Mouse (Mus musculus): ENCODE results near the gene Rps11. TPM values are rescaled to one million over a fixed set of nuclear protein-coding genes. Genes with fewer than 3 reads are reported as not detected.

Gene Rps11
- polyA plus RNA-seq, 1 experiment from 2014 or later, result 781 TPM

GRCm38 (mm10) chr7:45148534-45149098 is 24.4 kb upstream of the Rps11 start:
- Histone ChIP-seq H3K9ac (replicated peaks; ENCODE audit: low read depth, low read length) (no peak overlapping the region), H3K36me3 (ENCODE audit: control insufficient read depth, insufficient read depth, low read length) (no peaks in the 10 kb centered on the region; the same call in 1 of the 2 replicates), H3K4me2 (ENCODE audit: low read depth, low read length) (no peak overlapping the region), H3K27ac (ENCODE audit: low read depth, low read length) (no peak overlapping the region), H3K4me1 (ENCODE audit: control insufficient read depth, insufficient read depth, low read length) (no peaks in the 10 kb centered on the region; the same call in 1 of the 2 replicates), H3K4me3 (ENCODE audit: low read depth, low read length) (no peak overlapping the region), H3K9me3 (ENCODE audit: control insufficient read depth, low read length) (no peaks in the 10 kb centered on the region), H3K27me3 (ENCODE audit: control insufficient read depth, insufficient read depth, low read length) (no peaks in the 10 kb centered on the region)
- no peak for ATAC-seq (ENCODE audit: low read depth)
- WGBS, result 58% methylated on average over 4 of the region's 4 CpGs

- Histone ChIP-seq H3K4me1 (ENCODE audit: control insufficient read depth, insufficient read depth, low read length) (no peaks in the 10 kb centered on the region), H3K27me3 (ENCODE audit: control insufficient read depth, insufficient read depth, low read length) (no peaks in the 10 kb centered on the region), H3K4me2 (ENCODE audit: low read depth, low read length) (no peak overlapping the region), H3K4me3 (ENCODE audit: low read depth, low read length) (no peak overlapping the region), H3K36me3 (ENCODE audit: control insufficient read depth, insufficient read depth, low read length) (no peaks in the 10 kb centered on the region; the same call in 1 of the 2 replicates), H3K9ac (replicated peaks; ENCODE audit: low read depth, low read length) (no peak overlapping the region), H3K27ac (ENCODE audit: low read depth, low read length) (no peak overlapping the region), H3K9me3 (ENCODE audit: control insufficient read depth, low read length) (no peaks in the 10 kb centered on the region)
- no peak for ATAC-seq (ENCODE audit: low read depth)
- 86% methylated on average over 11 of the region's 11 CpGs for WGBS
Measured at GRCm38 (mm10) chr7:45147899-45148298, 23.7 kb upstream of the Rps11 start.

DNA sequence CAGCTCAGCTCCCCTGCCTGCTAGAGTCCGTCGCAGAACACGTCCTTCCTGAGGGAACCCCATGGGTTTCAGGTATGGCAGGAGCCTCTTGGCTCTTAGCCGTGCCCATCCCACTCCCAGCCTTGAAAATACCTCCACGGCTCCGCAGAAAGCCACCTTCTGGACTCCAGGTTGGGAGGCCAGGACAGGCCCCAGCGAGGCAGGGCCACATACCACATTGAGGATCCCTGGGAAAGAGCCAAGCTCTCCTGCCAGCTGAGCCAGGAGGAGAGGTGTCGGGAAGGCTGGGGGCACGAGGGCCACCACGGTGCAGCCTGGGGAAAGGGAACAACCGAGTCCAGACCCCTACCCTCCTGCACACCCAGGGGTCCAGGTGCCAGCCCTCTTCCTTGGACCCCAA is 23.0 kb upstream of the Rps11 start:
- Histone ChIP-seq H3K9me3 (ENCODE audit: control insufficient read depth, low read length) (no peaks in the 10 kb centered on the region), H3K4me1 (ENCODE audit: control insufficient read depth, insufficient read depth, low read length) (no peaks in the 10 kb centered on the region), H3K27me3 (ENCODE audit: control insufficient read depth, insufficient read depth, low read length) (no peaks in the 10 kb centered on the region), H3K4me2 (ENCODE audit: low read depth, low read length) (no peak overlapping the region), H3K36me3 (ENCODE audit: control insufficient read depth, insufficient read depth, low read length) (no peaks in the 10 kb centered on the region; the same call in 1 of the 2 replicates), H3K27ac (ENCODE audit: low read depth, low read length) (no peak overlapping the region), H3K4me3 (ENCODE audit: low read depth, low read length) (no peak overlapping the region), H3K9ac (replicated peaks; ENCODE audit: low read depth, low read length) (no peak overlapping the region)
- no peak for ATAC-seq (ENCODE audit: low read depth)
- whole genome bisulfite sequencing, result 92% methylated on average over 11 of the region's 11 CpGs

DNA sequence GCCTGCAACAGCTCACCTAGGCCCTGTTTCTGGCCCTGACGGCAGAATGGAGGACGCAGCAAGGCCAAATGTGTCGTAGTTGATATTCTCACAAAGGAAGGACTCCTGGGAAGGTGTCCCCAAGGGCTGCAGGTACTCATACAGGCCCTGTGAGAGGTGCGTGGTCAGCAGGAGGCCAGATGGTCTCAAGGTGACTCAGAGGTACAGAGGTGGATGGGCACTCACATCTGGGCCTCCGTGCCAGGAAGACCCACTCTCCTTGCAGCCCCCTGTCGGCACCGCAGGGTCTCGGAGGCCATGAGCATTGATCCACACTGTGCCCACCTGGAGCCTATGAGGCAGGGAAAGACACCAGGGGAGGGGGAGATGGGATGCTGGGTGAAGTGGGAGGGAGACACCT is 21.2 kb upstream of the Rps11 start:
- Histone ChIP-seq H3K9ac (replicated peaks; ENCODE audit: low read depth, low read length) (no peak overlapping the region), H3K27me3 (ENCODE audit: control insufficient read depth, insufficient read depth, low read length) (no peaks in the 10 kb centered on the region), H3K27ac (ENCODE audit: low read depth, low read length) (no peak overlapping the region), H3K4me2 (ENCODE audit: low read depth, low read length) (no peak overlapping the region), H3K36me3 (ENCODE audit: control insufficient read depth, insufficient read depth, low read length) (no peaks in the 10 kb centered on the region; the same call in 1 of the 2 replicates), H3K9me3 (ENCODE audit: control insufficient read depth, low read length) (no peaks in the 10 kb centered on the region), H3K4me3 (ENCODE audit: low read depth, low read length) (no peak overlapping the region), H3K4me1 (ENCODE audit: control insufficient read depth, insufficient read depth, low read length) (no peaks in the 10 kb centered on the region)
- ATAC-seq (ENCODE audit: low read depth), result no peak
- WGBS, result 92% methylated on average over 8 of the region's 8 CpGs

GRCm38 (mm10) chr7:45144368-45145174 is 20.3 kb upstream of the Rps11 start:
- 85% methylated on average over 13 of the region's 13 CpGs for WGBS

DNA sequence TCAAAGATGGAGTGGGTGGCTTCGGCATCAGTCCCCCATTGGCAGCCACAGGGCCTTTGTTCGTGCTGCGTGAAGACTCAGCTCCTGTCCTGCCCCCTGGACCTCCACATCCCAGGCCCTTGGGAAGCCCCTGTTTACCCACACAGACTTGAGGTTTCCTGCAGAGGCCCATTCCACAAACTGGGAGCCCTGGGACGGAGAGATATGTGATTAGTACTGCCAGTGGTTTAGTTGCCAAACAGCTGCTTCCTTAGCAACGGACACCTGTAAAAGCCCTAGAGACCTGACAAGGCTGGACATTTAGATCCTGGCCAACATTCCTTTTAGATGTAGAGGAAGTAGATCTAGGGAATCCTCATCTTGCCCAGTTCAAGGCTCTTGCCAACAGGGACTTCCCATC is 17.7 kb upstream of the Rps11 start:
- Histone ChIP-seq H3K9me3 (ENCODE audit: control insufficient read depth, low read length) (no peaks in the 10 kb centered on the region), H3K27ac (ENCODE audit: low read depth, low read length) (no peak overlapping the region), H3K4me2 (ENCODE audit: low read depth, low read length) (no peak overlapping the region), H3K4me3 (ENCODE audit: low read depth, low read length) (no peak overlapping the region), H3K9ac (replicated peaks; ENCODE audit: low read depth, low read length) (no peak overlapping the region), H3K27me3 (ENCODE audit: control insufficient read depth, insufficient read depth, low read length) (peaks cover 2% of the 10 kb centered on the region; the same call in 1 of the 2 replicates), H3K36me3 (ENCODE audit: control insufficient read depth, insufficient read depth, low read length) (no peaks in the 10 kb centered on the region; the same call in 1 of the 2 replicates), H3K4me1 (ENCODE audit: control insufficient read depth, insufficient read depth, low read length) (no peaks in the 10 kb centered on the region)
- WGBS, result 96% methylated on average over 5 of the region's 5 CpGs
- ATAC-seq (ENCODE audit: low read depth), result no peak

More at GRCm38 (mm10) chr7:45144368-45145174, 20.3 kb upstream of the Rps11 start:
- Histone ChIP-seq H3K36me3 (ENCODE audit: control insufficient read depth, insufficient read depth, low read length) (no peaks in the 10 kb centered on the region; the same call in 1 of the 2 replicates), H3K4me3 (ENCODE audit: low read depth, low read length) (no peak overlapping the region), H3K27me3 (ENCODE audit: control insufficient read depth, insufficient read depth, low read length) (no peaks in the 10 kb centered on the region), H3K9me3 (ENCODE audit: control insufficient read depth, low read length) (no peaks in the 10 kb centered on the region), H3K4me1 (ENCODE audit: control insufficient read depth, insufficient read depth, low read length) (no peaks in the 10 kb centered on the region), H3K27ac (ENCODE audit: low read depth, low read length) (no peak overlapping the region), H3K9ac (replicated peaks; ENCODE audit: low read depth, low read length) (no peak overlapping the region), H3K4me2 (ENCODE audit: low read depth, low read length) (no peak overlapping the region)
- ATAC-seq (ENCODE audit: low read depth), result no peak

DNA sequence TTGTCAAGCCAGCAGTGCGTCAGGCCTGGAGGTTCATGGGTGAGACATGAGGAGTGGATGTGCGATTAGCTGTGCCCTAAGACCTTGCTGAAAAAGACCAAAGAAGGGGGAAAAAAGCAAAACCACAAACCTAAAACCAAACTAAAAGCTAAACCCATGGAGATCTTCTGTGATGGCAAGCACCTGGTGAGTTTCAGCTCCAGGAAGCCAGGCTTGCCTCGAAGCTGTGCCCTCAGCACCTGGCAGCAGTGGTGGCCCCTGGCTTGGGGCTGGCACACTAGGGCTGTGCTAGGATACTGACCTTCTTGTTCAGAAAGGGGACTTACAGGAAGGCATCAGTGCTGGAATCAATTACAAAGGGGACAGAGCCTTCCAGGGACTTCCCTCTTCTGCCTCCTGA is 17.1 kb upstream of the Rps11 start:
- H3K27me3 ChIP-seq (ENCODE audit: control insufficient read depth, insufficient read depth, low read length), result peaks cover 2% of the 10 kb centered on the region; the same call in 1 of the 2 replicates
- no peak for ATAC-seq (ENCODE audit: low read depth)
- H3K4me1 ChIP-seq (ENCODE audit: control insufficient read depth, insufficient read depth, low read length), result no peaks in the 10 kb centered on the region
- WGBS, result 90% methylated on average over 3 of the region's 3 CpGs
- no peak overlapping the region for H3K27ac ChIP-seq (ENCODE audit: low read depth, low read length)
- H3K36me3 ChIP-seq (ENCODE audit: control insufficient read depth, insufficient read depth, low read length), result no peaks in the 10 kb centered on the region; the same call in 1 of the 2 replicates
- H3K4me2 ChIP-seq (ENCODE audit: low read depth, low read length), result no peak overlapping the region
- no peak overlapping the region for H3K9ac ChIP-seq (replicated peaks; ENCODE audit: low read depth, low read length)
- H3K4me3 ChIP-seq (ENCODE audit: low read depth, low read length), result no peak overlapping the region
- no peaks in the 10 kb centered on the region for H3K9me3 ChIP-seq (ENCODE audit: control insufficient read depth, low read length)

GRCm38 (mm10) chr7:45139904-45140723 is 15.9 kb upstream of the Rps11 start:
- Histone ChIP-seq H3K4me2 (ENCODE audit: low read depth, low read length) (no peak overlapping the region), H3K27ac (ENCODE audit: low read depth, low read length) (no peak overlapping the region), H3K9me3 (ENCODE audit: control insufficient read depth, low read length) (no peaks in the 10 kb centered on the region), H3K4me1 (ENCODE audit: control insufficient read depth, insufficient read depth, low read length) (no peaks in the 10 kb centered on the region), H3K4me3 (ENCODE audit: low read depth, low read length) (no peak overlapping the region), H3K27me3 (ENCODE audit: control insufficient read depth, insufficient read depth, low read length) (peaks cover 2% of the 10 kb centered on the region; the same call in 1 of the 2 replicates), H3K9ac (replicated peaks; ENCODE audit: low read depth, low read length) (no peak overlapping the region), H3K36me3 (ENCODE audit: control insufficient read depth, insufficient read depth, low read length) (no peaks in the 10 kb centered on the region; the same call in 1 of the 2 replicates)
- 78% methylated on average over 8 of the region's 8 CpGs for WGBS
- no peak for ATAC-seq (ENCODE audit: low read depth)

All from neural tube, embryonic 14.5 days (tissue).